Mouse (Mus musculus) urinary bladder, adult 18-20 months (tissue): Measurements from ENCODE around the gene Tff3.

Experiments used
- DNase-seq, 2 experiments: peaks; one replicate each; pipeline ENCODE4 v3.0.0; 2022; ENCODE audit warnings: low spot score in 2 of 2, mixed read lengths in 2 of 2

Tff3 gene

DNA sequence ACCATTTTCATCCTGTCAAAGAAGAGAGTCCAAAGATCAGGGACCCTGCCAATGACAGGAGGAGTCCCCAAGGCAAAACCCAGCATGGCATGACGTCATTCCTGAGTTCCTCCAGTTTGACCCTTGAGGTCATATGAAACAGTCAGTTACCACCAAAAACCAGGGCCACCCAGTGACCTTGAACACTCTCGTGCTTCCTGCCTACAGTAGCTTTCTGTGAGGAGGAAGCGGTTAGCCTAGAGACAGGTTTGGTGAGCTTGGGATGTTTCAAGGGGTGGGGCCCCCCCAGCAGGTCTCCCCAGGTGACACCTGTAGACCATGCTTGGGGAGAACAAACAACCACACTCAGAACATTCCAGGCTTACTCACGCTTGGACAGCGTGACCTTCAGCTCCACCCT is 51.9 kb downstream of the Tff3 start:
- no peak for DNase-seq

DNA sequence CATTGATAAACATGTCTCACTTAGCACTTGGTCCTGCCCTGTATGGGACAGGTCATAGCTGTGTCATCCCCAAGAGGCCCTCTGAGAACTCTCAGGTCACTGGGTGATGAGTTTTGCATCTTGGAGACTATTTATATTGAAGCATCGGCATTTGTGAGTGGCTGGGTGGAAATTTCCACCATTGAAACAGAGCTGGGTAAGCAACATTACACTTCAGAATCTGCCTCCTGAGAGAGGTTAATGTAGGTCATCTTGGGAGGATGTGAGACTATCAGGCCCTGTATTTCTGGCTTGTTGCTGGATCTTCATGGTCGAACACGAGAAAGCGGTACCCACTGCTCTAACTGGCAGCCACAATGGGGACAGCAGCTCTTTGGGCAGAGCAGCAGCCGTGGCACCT is 54.0 kb downstream of the Tff3 start:
- no peak for DNase-seq
